11 mouse cellular contexts compared by ENCODE assay signal in the genomic region with DNA sequence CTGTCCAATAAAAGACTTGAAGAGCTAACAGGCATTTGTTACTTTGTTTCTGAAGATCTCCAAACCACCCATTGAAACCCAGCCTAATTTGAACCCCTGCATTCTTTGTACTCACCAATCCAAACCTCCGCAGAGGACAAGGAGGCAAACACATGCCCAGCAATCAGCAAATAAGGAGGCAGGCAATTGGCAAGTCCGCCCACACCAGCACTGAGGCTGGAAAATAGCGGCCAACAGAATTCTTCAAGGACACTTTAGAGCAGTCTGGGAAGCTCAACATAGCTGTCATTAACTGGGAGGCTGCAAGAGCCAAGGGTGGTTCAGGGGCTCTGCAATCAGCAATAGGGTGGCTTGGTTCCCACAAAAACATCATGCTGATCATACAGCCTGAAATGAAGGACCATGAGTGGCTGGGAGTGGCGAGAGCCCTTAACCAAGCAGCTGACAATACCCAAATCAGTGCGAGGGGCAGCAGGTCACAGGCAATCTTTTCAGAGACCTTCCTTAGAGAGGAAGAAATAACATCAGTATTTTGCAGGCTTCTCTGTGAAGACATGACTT.
DNase-seq lines count a peak whose midpoint lies in the region; ATAC-seq lines count a peak whose summit lies in the region.
"Had no signal": no experiment of that assay in that cellular context is flagged by ENCODE, and none has a peak within 500 bp of the region (broad histone marks: within the 10 kb centered on the region; RNA-seq: fewer than 3 reads in every experiment).

No protein-coding gene starts in this region.

- DNase-seq in layer of hippocampus, adult 9-11 months: peak; percentile 3
- DNase-seq in layer of hippocampus, adult 18-20 months (ENCODE audit: low spot score in 2 of 2): no peak
- peak; percentile 29 for DNase-seq in forebrain, embryonic 10.5 days (ENCODE audit: extremely low spot score, low spot score)
- DNase-seq in kidney, postnatal 36 days: peak; percentile 4 to 20
- DNase-seq in ovary, postnatal 14 days (ENCODE audit: low spot score): peak; percentile 6
- DNase-seq in urinary bladder, postnatal 10 days (ENCODE audit: low spot score): no peak
- DNase-seq in thymus, postnatal 36 days: no peak

- 36% methylated on average over 5 of the region's 5 CpGs for WGBS in forebrain, embryonic 10.5 days
- 20% methylated on average over 5 of the region's 5 CpGs for WGBS in heart, embryonic 15.5 days

- H3K36me3 ChIP-seq in forebrain, embryonic 10.5 days (replicated peaks): no peaks in the 10 kb centered on the region
- H3K36me3 ChIP-seq in heart, embryonic 15.5 days: no peaks in the 10 kb centered on the region
- H3K36me3 ChIP-seq: embryonic facial prominence, embryonic 12.5 days; limb, embryonic 15.5 days had no signal

- H3K4me1 ChIP-seq in forebrain, embryonic 10.5 days: peaks cover 16% of the 10 kb centered on the region
- peaks cover 9% of the 10 kb centered on the region for H3K4me1 ChIP-seq in heart, embryonic 15.5 days (replicated peaks)
- H3K4me1 ChIP-seq: embryonic facial prominence, embryonic 12.5 days; limb, embryonic 15.5 days had no signal

- peak; percentile 75 for ATAC-seq in heart, embryonic 15.5 days (replicated peaks; ENCODE audit: insufficient number of reproducible peaks, insufficient read depth, low FRiP score, low read depth)

- no peaks in the 10 kb centered on the region for H3K27me3 ChIP-seq in forebrain, embryonic 10.5 days (ENCODE audit: poor library complexity, severe bottlenecking)
- H3K27me3 ChIP-seq in heart, embryonic 15.5 days: no peaks in the 10 kb centered on the region
- H3K27me3 ChIP-seq: CH12.LX; embryonic facial prominence, embryonic 12.5 days; limb, embryonic 15.5 days had no signal

- H3K9ac ChIP-seq in heart, embryonic 15.5 days: no peak overlapping the region
- H3K9ac ChIP-seq: embryonic facial prominence, embryonic 12.5 days; limb, embryonic 15.5 days had no signal

- peak overlapping the region; percentile 74 for H3K27ac ChIP-seq in forebrain, embryonic 10.5 days
- H3K27ac ChIP-seq in heart, embryonic 15.5 days: peak overlapping the region; percentile 52
- H3K27ac ChIP-seq: embryonic facial prominence, embryonic 12.5 days; limb, embryonic 15.5 days had no signal

- no peak overlapping the region for H3K4me3 ChIP-seq in forebrain, embryonic 10.5 days
- no peak overlapping the region for H3K4me3 ChIP-seq in heart, embryonic 15.5 days
- H3K4me3 ChIP-seq: embryonic facial prominence, embryonic 12.5 days; limb, embryonic 15.5 days had no signal

- H3K9me3 ChIP-seq in forebrain, embryonic 10.5 days: no peaks in the 10 kb centered on the region
- no peaks in the 10 kb centered on the region for H3K9me3 ChIP-seq in heart, embryonic 15.5 days (replicated peaks)
- H3K9me3 ChIP-seq: embryonic facial prominence, embryonic 12.5 days; limb, embryonic 15.5 days had no signal

- peak overlapping the region; percentile 41 for H3K4me2 ChIP-seq in heart, embryonic 15.5 days
- H3K4me2 ChIP-seq: embryonic facial prominence, embryonic 12.5 days; limb, embryonic 15.5 days had no signal

Comparison
In these comparisons a context has a peak if more than half of its experiments do, and no peak if none do; other contexts are left out.
1. DNase-seq: peak in layer of hippocampus, adult 9-11 months (single experiment), forebrain, embryonic 10.5 days (single experiment), kidney, postnatal 36 days (2 of 2) and ovary, postnatal 14 days (single experiment); none in layer of hippocampus, adult 18-20 months (0 of 2), urinary bladder, postnatal 10 days (single experiment) and thymus, postnatal 36 days (0 of 2).